Mouse (Mus musculus) ES-CJ7 (cell line): ENCODE data around the gene Syt17.
"Not testable (repeated sequence)": the region's sequence is repeated elsewhere in the genome, so short reads cannot be mapped to it uniquely, and the experiment has no call there.

ENCODE experiments used
- DNase-seq: peaks from one replicate; pipeline ENCODE4 v3.0.0; 2011; ENCODE audit warnings: low read depth, low spot score

Syt17 gene

GRCm38 (mm10) chr7:118380056-118380455 lies 68.0 kb downstream of the Syt17 start:
- DNase-seq: no peak

GRCm38 (mm10) chr7:118376590-118376989 lies 71.4 kb downstream of the Syt17 start:
- DNase-seq: no peak

GRCm38 (mm10) chr7:118375341-118375740 lies 72.7 kb downstream of the Syt17 start:
- DNase-seq: no peak

GRCm38 (mm10) chr7:118371361-118371760 lies 76.7 kb downstream of the Syt17 start:
- DNase-seq: no peak

- no peak for DNase-seq
Observed at GRCm38 (mm10) chr7:118369705-118370104, 78.3 kb downstream of the Syt17 start.

GRCm38 (mm10) chr7:118365902-118366301 lies 82.1 kb downstream of the Syt17 start:
- no peak for DNase-seq

GRCm38 (mm10) chr7:118365251-118365650 lies 82.8 kb downstream of the Syt17 start:
- DNase-seq: no peak

- DNase-seq: peak; percentile 17
Observed at GRCm38 (mm10) chr7:118364353-118365007, 83.5 kb downstream of the Syt17 start.

- no peak for DNase-seq
Observed at GRCm38 (mm10) chr7:118363587-118364233, 84.3 kb downstream of the Syt17 start.

- DNase-seq: no peak
Observed at GRCm38 (mm10) chr7:118362931-118363330, 85.1 kb downstream of the Syt17 start.

- no peak for DNase-seq
Observed at GRCm38 (mm10) chr7:118362258-118362657, 85.8 kb downstream of the Syt17 start.

GRCm38 (mm10) chr7:118358977-118359376 lies 89.0 kb downstream of the Syt17 start:
- no peak for DNase-seq

- DNase-seq: not testable (repeated sequence)
Observed at GRCm38 (mm10) chr7:118356410-118357005, 91.5 kb downstream of the Syt17 start.

- DNase-seq: no peak
Observed at GRCm38 (mm10) chr7:118350840-118351239, 97.2 kb downstream of the Syt17 start.

- DNase-seq: no peak
Observed at GRCm38 (mm10) chr7:118346943-118347342, 101.1 kb downstream of the Syt17 start.

GRCm38 (mm10) chr7:118346432-118346831 lies 101.6 kb downstream of the Syt17 start:
- DNase-seq: no peak

GRCm38 (mm10) chr7:118345396-118345795 lies 102.6 kb downstream of the Syt17 start:
- DNase-seq: no peak

- DNase-seq: no peak
Observed at GRCm38 (mm10) chr7:118344701-118345100, 103.3 kb downstream of the Syt17 start.
